Mouse (Mus musculus) E14TG2a.4 (cell line): ENCODE results near the gene Cd63.

ENCODE experiments used
- CTCF ChIP-seq: conservative IDR thresholded peaks from 2 replicates; pipeline ENCODE4 v1.5.1; 2014; ENCODE audit warnings: low read length
- NANOG ChIP-seq: IDR thresholded peaks from 2 replicates; pipeline ENCODE4 v1.6.1; 2014; ENCODE audit warnings: borderline replicate concordance, low read length, mixed read lengths

- TF ChIP-seq CTCF (no peak), NANOG (no peak)
These were observed 59.4 kb downstream of the Cd63 start for GRCm38 (mm10) chr10:128960142-128960541.
